Mouse (Mus musculus) neural tube, embryonic 13.5 days (tissue): ENCODE measurements around the gene Eid1. TPM values are rescaled to one million over a fixed set of nuclear protein-coding genes. Genes with fewer than 3 reads are reported as not detected.
A peak's percentile ranks its signal among the peaks of the same experiment; 100 is the strongest.

Experiments
- ATAC-seq: fragments of 200-750 bp; cut with Nextera tagmentation; 2 replicates; pipeline ENCODE4 v1.8.0; 2017; ENCODE audit warnings: low read depth, mild to moderate bottlenecking, moderate TSS enrichment, moderate library complexity
- H3K27ac ChIP-seq: fragments of 300-500 bp; sonication (generic); replicated peaks from 2 replicates; pipeline ENCODE4 v1.5.1; 2015; ENCODE audit warnings: moderate library complexity, mild to moderate bottlenecking, inconsistent platforms
- H3K27me3 ChIP-seq: fragments of 300-500 bp; sonication (generic); 2 replicates; pipeline ENCODE4 v1.6.1; 2015; ENCODE audit warnings: mild to moderate bottlenecking, inconsistent platforms
- H3K36me3 ChIP-seq: fragments of 300-500 bp; sonication (generic); 2 replicates; pipeline ENCODE4 v1.6.1; 2015; ENCODE audit warnings: mild to moderate bottlenecking, inconsistent platforms
- H3K4me1 ChIP-seq: fragments of 300-500 bp; sonication (generic); replicated peaks from 2 replicates; pipeline ENCODE4 v1.6.1; 2015; ENCODE audit warnings: inconsistent platforms
- H3K4me2 ChIP-seq: fragments of 300-500 bp; sonication (generic); 2 replicates; pipeline ENCODE4 v1.6.1; 2015; ENCODE audit warnings: inconsistent platforms, mild to moderate bottlenecking, moderate library complexity
- H3K4me3 ChIP-seq: fragments of 300-500 bp; sonication (generic); 2 replicates; pipeline ENCODE4 v1.5.1; 2015; ENCODE audit warnings: mild to moderate bottlenecking, inconsistent platforms
- H3K9ac ChIP-seq: fragments of 300-500 bp; sonication (generic); 2 replicates; pipeline ENCODE4 v1.6.1; 2015; ENCODE audit warnings: moderate library complexity, mild to moderate bottlenecking, inconsistent platforms
- H3K9me3 ChIP-seq: fragments of 300-500 bp; sonication (generic); 2 replicates; pipeline ENCODE4 v1.6.1; 2016; ENCODE audit warnings: inconsistent platforms
- WGBS: fragments of 180-500 bp; shearing (Covaris S2); methylation state at CpG from one replicate; pipeline ENCODE4 v1.1.7; 2015; 5-methylcytosine and 5-hydroxymethylcytosine counted together
- polyA plus RNA-seq: library from polyadenylated mRNA; unstranded; fragments of >200 nt; fragmentation: Nextera tagmentation; extraction: Ambion mirVana; gene quantifications from 2 replicates; pipeline ENCODE4 v1.2.1, GENCODE M21; 2015

Gene Eid1
- polyA plus RNA-seq, 1 experiment from 2014 or later = 411 TPM

DNA sequence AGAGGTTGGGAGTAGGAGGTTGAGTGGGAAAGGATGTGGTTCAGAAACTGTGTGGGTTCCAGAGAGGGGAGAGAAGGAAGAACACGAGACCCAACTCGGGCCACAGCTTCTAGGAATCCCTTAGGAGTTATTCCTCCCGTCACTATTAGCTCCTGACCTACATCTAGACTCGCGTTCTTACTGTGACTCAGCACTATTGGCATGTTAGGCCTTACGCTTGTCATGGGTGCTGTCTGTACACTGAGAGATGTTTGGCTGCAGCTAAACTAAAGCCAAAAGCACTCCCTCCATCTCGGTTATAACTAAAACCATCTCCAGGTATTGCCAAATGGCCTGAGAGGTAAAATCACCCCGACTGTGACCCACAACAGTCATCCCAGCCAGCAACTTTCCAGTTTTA lies 43.7 kb downstream of the Eid1 start:
- Histone ChIP-seq H3K9me3 (no peaks in the 10 kb centered on the region), H3K36me3 (no peaks in the 10 kb centered on the region), H3K27me3 (peaks cover 5% of the 10 kb centered on the region), H3K4me1 (peaks cover 9% of the 10 kb centered on the region; the same call in 1 of the 2 replicates), H3K4me3 (no peak overlapping the region), H3K4me2 (no peak overlapping the region), H3K9ac (no peak overlapping the region), H3K27ac (no peak overlapping the region)
- WGBS = 83% methylated on average over 8 of the region's 8 CpGs
- no peak for ATAC-seq

DNA sequence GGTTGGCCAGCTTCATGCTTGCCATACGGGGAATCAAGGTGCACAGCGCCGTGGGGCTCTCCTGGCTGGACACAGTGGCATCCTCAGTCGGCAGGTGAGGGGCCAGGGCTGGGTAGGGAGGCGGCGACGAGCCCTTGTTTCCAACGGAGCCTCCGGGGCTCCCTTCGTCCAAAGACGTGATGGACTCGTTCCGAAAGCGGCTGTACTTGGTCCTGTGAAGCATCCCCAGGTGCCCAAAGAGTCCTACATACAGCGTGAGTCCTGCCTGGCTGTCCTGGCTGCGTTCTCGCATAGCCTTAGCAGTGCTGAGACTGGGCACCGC lies 50.2 kb downstream of the Eid1 start:
- peak overlapping the region; percentile 98 for H3K4me2 ChIP-seq
- H3K4me1 ChIP-seq = peaks cover 36% of the 10 kb centered on the region
- peak overlapping the region; percentile 70 for H3K9ac ChIP-seq
- no peaks in the 10 kb centered on the region for H3K9me3 ChIP-seq
- H3K4me3 ChIP-seq = peak overlapping the region; percentile 56
- H3K36me3 ChIP-seq = no peaks in the 10 kb centered on the region
- H3K27ac ChIP-seq = peak overlapping the region; percentile 78; the same call in 1 of the 2 replicates
- no peak for ATAC-seq
- whole genome bisulfite sequencing = 2% methylated on average over 18 of the region's 18 CpGs
- peaks cover 30% of the 10 kb centered on the region for H3K27me3 ChIP-seq

DNA sequence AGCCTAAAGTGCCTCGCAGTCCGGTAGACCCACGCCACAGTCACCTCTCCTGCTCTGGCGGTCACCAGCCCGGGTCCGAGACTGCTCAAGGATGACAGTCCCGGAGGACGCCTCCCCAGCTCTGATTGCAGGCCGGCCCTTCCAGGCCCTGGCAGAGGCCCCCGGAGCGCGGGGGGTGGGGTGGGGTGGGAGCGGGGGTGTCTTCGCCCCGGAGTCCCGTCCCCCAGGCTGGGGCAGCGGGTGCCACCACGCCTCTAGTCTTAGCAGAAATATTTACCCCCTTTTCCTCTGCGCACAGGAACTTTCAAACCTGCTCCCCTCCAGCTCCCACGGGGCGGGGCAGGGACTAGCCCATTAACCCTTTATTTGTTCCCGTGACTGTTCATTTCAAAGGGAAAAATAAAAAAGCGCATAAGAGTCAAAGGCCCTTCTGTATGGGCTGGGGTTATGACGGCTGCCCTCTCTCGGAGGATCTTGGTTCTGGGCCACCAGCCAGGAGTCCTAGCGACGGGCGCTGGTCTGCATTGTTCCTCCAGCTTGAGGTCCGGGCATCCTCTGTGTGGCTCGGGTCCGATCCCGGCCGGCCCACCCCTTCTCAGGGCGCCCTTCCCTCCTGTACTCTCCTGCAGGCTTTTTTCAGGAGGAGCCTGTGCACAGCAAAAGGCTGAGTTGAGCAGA lies 50.7 kb downstream of the Eid1 start:
- Histone ChIP-seq H3K36me3 (no peaks in the 10 kb centered on the region), H3K9me3 (no peaks in the 10 kb centered on the region), H3K4me3 (peak overlapping the region; percentile 56), H3K9ac (peak overlapping the region; percentile 70), H3K27ac (peak overlapping the region; percentile 78), H3K4me1 (peaks cover 36% of the 10 kb centered on the region), H3K4me2 (peak overlapping the region; percentile 98), H3K27me3 (peaks cover 30% of the 10 kb centered on the region)
- under 1% methylated on average over 34 of the region's 34 CpGs for whole genome bisulfite sequencing
- peak; percentile 87 for ATAC-seq

DNA sequence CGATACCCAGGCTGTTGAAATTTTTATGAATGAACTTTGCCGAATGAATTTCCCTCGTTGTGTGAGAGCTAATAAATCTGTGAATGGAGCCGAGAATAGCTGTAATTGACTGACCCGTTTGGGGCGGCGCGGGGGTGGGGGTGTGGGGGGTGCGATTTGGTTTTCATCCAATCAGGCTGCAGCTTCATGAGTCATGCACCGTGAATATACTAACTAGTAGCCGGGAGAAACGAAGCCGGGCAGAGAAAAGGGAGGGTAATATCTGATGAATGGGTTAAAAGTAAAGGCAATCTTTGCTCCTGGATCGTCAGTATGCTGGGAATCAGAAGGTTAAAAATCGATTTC lies 51.2 kb downstream of the Eid1 start, which contains the start of gene Shc4:
Gene Shc4, minus strand, starts transcription at position 63 of the 345 bp plus-strand sequence.
- peak; percentile 89 for ATAC-seq
- Histone ChIP-seq H3K27ac (peak within 1 kb of the TSS; percentile 78), H3K9ac (peak within 1 kb of the TSS; percentile 70), H3K4me2 (peak within 1 kb of the TSS; percentile 98), H3K4me1 (peaks cover 36% of the 10 kb centered on the region), H3K27me3 (peaks cover 30% of the 10 kb centered on the region), H3K4me3 (peak within 1 kb of the TSS; percentile 56), H3K9me3 (no peaks in the 10 kb centered on the region), H3K36me3 (no peaks in the 10 kb centered on the region)
- WGBS = 1% methylated on average over 15 of the region's 15 CpGs

Other genes with a start within 250 kb of the Eid1 start
- gene Gm9913, start 168.0 kb upstream of the Eid1 start, polyA plus RNA-seq = not detected in 2 replicates
- 3.6 and 4.4 TPM in 2 replicates for gene Fbn1, start 165.1 kb upstream of the Eid1 start, polyA plus RNA-seq
- gene Cep152, start 48.0 kb upstream of the Eid1 start, polyA plus RNA-seq = 2.4 and 2.8 TPM in 2 replicates
- gene Shc4, start 51.1 kb downstream of the Eid1 start, polyA plus RNA-seq = 4.6 TPM in 2 replicates
- 29.9 and 31.7 TPM in 2 replicates for gene Secisbp2l, start 109.8 kb downstream of the Eid1 start, polyA plus RNA-seq
- gene Galk2, start 186.0 kb downstream of the Eid1 start, polyA plus RNA-seq = 26.6 and 28.5 TPM in 2 replicates
- 76.8 and 77.3 TPM in 2 replicates for gene Cops2, start 186.0 kb downstream of the Eid1 start, polyA plus RNA-seq